Mouse (Mus musculus) ES-CJ7 (cell line): ENCODE results near the gene Chd6.
A peak's percentile ranks its signal among the peaks of the same experiment; 100 is the strongest.

ENCODE experiments used
- DNase-seq: peaks from one replicate; pipeline ENCODE4 v3.0.0; 2011; ENCODE audit warnings: low read depth, low spot score

The Chd6 gene

DNA sequence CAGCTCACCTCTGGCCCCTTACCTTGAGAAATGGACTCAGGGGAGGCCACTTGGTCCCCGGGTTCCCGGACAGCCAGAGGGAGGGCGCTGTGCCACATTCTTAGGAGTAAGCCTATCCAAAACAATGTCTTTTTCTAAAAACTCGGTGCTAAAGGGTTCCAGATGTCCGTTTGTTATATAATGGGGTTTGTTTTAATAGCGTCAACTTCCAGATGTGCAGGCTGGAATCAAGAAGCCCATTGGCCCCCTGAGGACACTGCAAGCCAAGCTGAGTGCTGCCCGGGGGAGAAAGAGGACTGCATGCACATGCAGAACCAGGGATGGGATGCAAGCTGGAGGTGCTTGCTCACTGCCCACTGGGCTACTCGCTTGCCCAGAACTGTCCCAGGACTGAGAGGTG is 176.6 kb downstream of the Chd6 start:
- no peak for DNase-seq

DNA sequence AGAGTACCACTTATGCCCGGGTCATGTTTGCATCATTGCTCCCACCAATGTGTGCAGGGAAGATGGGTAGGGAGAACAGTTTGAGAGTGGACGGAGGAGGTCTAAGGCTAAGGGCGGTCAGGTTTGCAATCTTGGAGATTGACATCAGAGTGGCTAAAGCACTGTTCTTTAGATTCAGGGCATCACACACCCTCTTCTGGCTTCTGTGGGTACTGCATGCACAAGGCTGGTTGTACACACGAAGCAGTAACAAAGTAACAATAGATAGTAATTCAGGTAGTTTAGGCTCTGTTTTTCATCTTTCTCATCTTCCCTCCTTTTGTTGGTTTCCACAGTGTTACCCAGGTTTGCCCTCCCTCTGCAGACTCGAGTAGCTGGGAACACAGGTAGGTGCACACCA is 177.5 kb downstream of the Chd6 start:
- DNase-seq, result peak; percentile 31

DNA sequence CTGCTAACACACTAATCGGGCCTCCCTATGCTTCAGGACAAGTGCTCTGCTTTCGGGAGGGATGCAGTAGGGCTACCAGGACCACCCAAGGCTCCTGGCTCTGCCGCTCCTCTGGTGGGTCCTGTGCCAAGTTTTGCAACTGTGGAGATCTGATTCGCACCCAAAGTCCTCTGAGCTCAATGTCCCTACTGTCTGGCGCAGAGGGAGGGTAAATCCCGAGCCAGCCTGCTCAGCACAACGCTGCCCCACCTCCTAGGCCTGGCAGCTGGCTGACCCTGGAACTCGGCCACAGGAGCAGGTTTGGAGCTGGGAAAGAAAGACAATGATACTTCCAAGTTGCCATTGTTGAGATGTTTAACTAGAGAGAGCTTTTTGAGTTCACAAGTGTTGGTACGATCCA is 183.7 kb downstream of the Chd6 start:
- DNase-seq, result no peak

DNA sequence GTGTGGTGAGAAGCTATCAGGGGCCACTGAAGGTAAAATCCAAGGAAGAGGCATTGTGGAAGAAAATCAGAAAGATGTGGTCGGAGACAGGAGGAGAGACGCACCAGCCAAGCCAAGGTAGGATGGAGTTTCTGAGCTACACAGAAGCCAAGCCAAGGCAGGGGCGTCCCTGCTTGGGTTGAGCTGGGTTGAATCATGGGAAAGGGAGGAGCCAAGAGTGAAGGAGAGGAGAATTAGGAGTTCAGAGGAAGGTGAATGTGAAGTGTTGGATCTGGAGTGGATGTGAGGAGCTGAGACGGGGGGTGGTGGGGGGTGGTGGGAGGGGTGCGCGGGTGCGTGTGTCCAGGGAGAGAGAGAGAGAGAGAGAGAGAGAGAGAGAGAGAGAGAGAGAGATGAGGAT is 187.6 kb downstream of the Chd6 start:
- no peak for DNase-seq

DNA sequence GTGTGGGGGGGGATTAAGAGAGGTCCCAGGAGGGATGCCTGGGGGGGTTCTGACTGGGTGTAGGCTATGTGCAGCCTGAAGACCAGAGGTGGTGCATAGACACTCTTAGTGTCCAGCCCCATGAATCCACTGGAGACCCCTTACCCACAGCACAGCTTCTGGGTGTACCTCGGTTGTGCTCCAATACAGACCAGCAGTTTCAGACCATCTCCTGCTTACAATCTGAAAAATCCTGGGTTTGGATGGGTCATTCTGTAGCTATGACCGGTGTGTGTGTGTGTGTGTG is 190.0 kb downstream of the Chd6 start:
- no peak for DNase-seq

DNA sequence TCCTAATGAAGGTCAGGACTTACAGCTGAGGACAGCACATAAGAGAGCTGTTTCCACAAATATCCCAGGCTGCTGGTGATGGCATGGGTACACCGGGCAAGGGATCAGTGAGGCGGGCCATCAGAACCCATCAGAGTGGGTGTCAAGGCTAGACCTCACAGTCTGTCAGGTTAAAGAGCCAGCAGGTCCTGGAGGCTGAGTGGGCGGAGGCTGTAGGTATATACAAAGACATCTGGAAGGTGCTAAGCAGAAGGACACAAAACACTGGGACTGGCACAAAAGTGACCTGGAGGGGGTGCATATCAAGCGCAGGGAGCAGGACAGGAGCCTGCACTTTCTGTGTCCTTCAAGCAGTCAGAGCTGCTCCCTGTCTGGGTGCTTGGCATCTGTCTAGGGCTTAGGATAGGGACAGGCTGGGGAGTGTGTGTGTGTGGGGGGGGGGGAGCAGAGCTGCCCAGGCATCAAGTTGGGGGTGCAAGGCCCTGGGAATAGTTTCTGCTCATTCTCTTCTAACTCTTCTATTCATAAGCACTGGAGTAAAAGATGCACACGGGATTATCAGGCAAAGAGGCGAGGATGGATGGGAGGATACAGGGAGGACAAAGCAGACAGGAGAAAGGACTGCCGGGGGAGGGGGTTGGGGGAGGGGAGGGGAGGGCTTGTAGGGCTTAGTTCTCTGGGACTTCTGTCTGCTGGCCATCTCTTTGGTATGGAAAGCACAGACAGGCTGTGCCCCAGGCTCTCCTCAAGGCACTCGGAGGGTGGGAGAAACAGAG is 190.5 kb downstream of the Chd6 start:
- DNase-seq, result no peak

DNA sequence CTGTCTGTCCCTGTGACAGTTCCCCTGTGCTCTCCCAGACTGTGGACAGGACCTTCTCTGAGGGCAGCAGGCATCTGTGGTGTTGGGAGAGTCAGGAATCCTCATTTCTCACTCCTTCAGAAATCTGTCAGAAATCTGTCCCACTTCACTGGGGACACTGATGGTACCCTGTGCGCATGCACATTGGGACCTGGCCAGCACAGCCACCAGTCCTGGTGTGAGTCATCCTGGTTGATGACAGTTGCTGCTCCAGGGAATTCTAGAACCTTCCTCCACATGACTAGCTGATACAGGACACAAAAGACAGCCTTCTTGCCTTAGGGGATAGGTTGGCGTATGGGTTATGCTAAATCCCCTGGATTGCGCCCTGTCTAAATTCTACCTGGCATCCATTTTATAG is 191.6 kb downstream of the Chd6 start:
- DNase-seq, result no peak

DNA sequence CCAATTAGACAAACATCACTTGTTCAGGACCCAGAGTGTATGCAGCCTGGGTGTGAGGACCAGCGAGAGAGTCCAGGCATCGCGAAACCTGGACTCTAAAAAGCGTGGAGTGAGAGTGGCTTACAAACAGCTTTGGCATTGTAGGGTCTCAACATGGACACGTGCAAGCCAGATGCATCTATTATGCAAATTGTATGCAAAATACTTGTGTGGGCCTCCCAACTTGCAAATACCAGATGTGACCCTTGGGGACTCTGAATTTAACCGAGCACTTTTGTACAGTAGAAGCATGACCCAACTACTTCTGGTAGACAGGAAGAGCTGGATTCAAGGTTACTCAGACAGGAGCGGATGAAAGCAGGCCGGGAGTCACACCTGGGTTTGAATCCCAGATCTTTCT is 192.2 kb downstream of the Chd6 start:
- DNase-seq, result no peak

DNA sequence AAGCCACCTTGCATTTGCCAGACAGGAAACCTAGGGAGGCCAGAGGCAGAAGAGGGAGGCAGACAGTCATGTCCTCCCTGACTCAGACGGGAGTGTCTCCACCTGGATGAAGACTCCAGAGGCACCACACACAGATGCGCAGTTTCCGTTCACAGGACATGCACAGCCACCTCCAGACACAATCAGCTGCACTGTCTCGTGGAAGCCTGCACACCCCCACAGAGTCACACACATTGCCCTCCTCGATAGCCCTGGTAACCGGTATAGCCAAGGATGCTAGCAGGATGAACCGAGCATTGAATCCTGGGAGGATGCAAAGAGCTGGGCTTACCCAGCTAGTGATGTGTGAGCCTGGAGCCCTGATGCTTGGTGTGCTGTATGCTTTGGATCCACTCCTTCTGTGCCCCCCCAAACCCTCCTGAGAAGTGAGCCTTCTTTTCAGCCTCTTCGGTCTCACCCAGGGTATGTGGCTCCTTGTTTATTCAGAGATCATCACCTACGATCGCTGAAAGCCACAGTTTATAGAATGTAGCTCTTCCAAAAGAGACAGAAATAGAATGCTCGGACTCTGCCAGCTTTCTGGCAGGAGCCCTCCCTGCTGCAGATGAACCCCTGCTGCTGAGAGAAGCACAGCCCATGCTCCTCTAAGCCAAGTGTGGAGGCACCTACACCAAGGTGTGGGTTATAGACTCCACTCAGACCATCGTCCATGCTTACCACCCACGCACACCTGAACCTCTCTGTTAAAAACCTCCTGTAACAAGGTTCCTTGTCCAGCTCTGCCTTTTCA is 192.9 kb downstream of the Chd6 start:
- DNase-seq, result no peak

DNA sequence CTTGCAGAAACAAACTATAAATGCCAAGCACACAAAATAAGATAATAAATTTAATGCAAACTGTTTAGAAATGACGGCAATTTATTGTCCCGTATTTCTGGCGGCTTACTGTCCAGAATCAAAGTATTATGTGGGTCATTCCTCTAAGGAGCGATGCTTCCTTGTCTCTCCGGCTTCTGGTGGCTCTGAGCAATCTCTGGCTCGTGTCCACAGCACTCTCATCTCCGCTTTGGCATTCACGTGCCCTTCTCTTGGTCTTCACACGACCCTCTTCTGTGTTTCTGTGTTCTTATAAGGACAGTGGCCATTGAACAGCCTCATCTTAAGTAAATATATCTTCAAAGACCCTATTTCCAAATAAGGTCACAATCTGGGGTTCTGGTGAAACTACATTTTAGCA is 194.2 kb downstream of the Chd6 start:
- DNase-seq, result no peak

DNA sequence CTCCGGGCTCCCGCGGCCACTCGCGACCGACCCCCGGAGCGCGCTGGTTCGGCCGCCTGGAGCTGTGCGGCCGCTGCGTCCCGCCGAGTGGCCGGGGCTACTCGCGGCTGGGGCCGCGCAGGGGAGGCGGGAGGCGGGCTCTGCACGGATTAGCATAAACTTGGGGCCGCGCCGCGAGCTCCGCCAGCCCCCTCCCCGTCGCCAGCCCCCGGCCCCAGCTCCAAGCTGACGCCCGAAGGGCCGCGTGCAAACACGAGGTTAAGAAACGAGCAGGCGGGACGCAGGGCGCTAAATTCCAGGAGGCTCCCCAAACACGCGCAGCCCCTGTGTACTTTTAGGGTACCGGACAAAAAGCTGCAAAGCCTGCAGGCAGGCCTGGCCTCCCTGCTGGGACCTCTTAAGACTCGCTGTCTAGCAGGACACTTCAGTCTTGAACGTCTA is 196.6 kb downstream of the Chd6 start, which contains the start of gene Emilin3:
TSS of gene Emilin3 (minus strand) at position 98 of the 441 bp plus-strand sequence.
- DNase-seq, result peak; percentile 9

DNA sequence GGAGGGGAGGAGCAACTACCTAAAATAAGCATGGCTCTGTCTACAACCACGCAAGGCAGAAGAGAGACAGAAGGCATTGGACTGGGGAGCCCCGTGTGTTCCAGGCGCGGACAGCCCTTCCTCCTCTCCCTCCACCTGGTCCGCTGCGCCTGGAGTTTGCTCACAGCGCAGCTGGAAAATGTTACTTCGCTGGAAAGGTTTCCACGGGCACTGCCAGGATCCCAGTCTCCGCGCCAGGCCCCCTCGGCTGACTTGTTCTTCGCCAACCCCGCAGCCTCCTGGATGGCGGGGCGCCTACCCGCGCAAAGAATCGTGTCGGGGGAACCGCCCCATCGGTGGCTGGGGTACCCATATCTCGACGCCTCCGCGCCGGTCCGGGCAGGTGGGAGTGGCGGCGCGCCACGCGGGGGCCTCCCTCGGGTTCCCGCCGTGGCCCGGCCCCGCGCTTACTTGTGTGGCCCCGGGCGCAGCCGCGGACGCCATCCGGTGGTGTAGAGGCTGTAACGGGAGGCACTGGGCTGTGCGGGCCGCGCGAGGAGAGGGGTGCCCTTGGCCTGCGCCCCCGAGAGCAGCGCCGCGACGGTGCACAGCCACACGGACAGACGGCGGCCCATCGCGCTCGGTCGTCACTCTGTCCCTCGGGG is 197.2 kb downstream of the Chd6 start:
- DNase-seq, result no peak

DNA sequence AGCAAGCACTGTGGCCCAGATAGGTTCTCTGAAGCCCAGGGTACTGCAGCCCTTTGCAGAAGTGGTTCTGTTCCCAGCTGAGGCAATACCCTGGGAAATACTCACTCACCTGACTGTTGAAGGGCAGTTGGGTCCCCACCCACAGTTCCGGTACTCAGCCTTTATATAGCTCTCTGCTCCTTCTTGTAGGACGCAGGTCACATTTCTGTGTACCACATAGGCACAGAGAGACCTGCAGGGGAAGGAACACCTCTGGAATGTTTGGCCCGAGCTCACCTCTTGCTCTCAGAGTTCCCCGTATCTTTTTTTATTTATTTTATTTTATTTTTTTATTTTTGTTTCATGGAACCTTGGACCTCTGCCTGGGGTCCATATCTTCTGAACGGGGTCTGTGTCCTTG is 198.2 kb downstream of the Chd6 start:
- no peak for DNase-seq

DNA sequence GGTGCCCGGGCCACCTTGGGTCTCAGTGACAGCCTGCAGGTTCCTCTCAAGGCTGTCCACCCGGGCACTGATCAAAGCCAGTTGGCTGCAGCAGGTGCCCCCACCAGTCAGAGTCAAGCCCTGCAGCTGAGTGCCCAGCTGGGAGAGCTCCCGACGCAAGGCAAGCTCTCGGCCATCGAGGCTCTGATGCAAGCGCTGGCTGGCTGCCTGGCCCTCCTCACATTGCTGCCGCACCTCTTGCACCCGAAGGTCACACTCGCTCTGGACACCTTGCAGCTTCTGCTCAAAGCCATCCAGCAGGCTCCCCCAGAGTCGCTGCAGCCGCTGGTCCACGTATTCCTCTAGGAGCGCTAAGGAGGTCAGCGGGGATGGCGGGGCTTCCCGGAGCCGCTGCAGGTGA is 200.3 kb downstream of the Chd6 start:
- no peak for DNase-seq

DNA sequence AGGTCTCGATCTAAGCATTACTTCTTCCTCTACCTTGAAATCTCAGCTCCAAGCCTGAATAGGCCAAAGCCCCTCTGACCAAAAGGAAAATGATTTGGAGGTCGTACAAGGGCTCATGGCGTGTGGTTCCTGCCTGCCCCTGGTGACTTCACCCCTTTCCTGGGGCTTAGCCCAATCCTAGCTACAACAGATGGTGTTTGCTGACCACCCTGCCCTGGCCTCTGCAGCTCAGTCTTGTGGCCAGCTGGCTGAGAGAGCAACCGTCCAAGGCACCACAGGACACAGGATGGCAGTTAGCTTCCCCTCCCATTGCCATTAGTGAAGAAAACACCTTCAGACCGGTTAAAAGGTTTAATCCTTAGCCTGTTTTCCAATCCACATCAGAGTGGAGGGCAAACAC is 202.8 kb downstream of the Chd6 start:
- DNase-seq, result no peak

DNA sequence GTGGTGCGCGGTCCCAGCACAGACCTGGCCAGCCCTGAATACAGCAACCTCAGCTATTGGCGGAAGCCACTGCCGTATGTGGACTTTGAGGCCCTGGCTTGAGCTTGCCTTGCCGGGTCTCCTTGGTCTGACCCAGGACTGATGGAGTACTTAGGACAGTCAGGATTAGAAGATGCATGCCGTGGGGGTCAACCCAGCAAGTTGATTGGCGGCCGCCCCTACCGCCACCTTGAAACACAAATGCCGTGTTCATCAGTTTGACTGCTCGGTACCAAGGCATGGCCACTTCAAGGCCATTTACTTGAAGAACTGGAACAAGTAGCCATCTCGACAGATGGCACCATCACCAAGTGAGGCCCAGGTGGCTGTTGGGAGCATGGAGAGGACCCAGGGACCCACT is 203.6 kb downstream of the Chd6 start:
- no peak for DNase-seq

DNA sequence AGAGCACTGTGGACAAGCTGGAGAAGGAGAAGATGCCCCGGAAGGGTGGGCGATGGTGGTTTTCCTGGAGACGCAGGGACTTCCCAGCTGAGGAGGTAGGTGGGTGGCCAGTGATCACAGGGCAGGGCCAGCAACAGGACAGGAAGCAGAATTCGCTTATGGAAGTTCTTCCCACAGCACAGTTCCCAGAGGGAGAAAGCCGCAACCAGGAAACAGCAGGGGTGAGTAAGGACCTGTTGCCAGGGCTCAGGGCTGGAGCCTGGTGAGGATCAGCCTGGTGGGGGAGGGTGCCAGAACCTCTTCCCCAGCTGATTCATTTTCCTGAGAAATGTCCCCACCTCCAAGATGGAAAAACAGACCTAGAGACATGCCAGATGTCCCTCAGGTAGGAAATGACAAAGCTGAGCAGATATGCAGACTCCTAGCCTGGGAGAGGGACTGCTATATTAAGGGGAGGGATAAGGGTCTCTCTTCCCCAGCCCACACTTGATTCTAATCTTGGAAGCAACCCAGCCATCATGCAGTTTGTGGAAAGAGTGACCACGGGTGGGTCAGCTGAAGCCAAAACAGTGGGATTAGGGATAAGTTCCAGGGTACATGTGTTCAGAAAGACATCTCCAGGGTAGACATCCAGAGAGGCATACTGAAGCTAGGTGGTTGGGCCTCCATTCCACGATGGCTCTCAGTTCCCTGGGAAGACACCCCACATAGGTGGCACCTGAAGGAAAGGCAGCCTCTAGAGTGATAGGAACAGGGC is 207.0 kb downstream of the Chd6 start:
- DNase-seq, result no peak
